Mouse (Mus musculus): ENCODE results near the gene Olfr748. TPM values are rescaled to one million over a fixed set of nuclear protein-coding genes. Genes with fewer than 3 reads are reported as not detected.
"Not testable (repeated sequence)": the region's sequence is repeated elsewhere in the genome, so short reads cannot be mapped to it uniquely, and the experiment has no call there.

Gene Olfr748
- polyA plus RNA-seq (2012): not detected in 2 replicates

DNA sequence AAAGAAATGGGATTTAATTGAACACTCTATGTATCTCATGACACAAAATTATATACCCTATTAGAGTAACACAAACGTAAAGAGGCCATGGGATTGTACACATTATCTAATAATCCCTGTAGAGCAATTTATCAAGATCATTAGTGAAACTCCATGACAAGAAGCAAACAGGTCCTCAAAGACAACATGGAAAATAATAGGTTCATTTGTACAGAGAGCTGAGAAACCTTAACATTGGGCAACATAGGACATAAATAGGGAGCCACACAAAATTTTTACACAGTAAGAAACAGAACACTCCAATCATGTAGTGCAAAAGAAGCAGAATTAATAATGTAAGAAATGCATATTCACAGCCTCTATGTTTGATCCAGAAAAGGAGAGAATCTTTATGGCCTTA is at the start of gene Olfr748:
Olfr748 (plus strand) TSS at position 301 of the 400 bp plus-strand sequence.
- no peaks in the 10 kb centered on the region for H3K27me3 ChIP-seq (ENCODE audit: control insufficient read depth)
- no peak within 1 kb of the TSS for H3K4me3 ChIP-seq (replicated peaks)
- H3K4me1 ChIP-seq (ENCODE audit: control insufficient read depth): no peaks in the 10 kb centered on the region
- H3K36me3 ChIP-seq (ENCODE audit: control insufficient read depth): no peaks in the 10 kb centered on the region
- peaks cover 1% of the 10 kb centered on the region; the same call in 1 of the 2 replicates for H3K9me3 ChIP-seq (ENCODE audit: control insufficient read depth, low read length)
- TF ChIP-seq TAL1 (IDR thresholded peaks at IDR 0.05; ENCODE audit: low read length) (no peak), GATA1 (IDR thresholded peaks at IDR 0.05; ENCODE audit: low read length) (no peak)

DNA sequence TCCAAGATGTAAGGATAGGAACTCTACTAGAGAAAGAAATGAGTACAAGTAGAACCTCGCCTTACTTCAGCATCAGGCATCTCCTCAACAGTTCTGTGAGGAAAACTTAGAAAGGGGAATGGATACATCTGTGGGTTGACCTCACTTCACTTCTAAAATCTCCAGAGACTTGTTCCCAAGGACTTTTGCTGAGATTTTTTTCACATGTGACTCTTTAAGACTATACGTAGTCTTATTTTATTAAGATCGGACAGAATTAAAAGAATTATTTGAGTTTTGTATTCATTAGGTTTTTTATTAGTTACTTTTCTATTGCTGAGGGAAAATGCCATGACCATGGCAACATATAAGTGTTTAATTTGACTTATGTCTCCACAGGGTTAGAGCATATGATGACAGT is 14.1 kb upstream of the Olfr748 start, which contains the start of gene Olfr747:
Olfr747 (minus strand) TSS at position 101 of the 400 bp plus-strand sequence.
- Histone ChIP-seq H3K36me3 (ENCODE audit: control insufficient read depth) (no peaks in the 10 kb centered on the region), H3K4me3 (replicated peaks) (no peak within 1 kb of the TSS), H3K4me1 (ENCODE audit: control insufficient read depth) (no peaks in the 10 kb centered on the region), H3K27me3 (ENCODE audit: control insufficient read depth) (no peaks in the 10 kb centered on the region), H3K9me3 (ENCODE audit: control insufficient read depth, low read length) (no peaks in the 10 kb centered on the region)
- TF ChIP-seq GATA1 (IDR thresholded peaks at IDR 0.05; ENCODE audit: low read length) (no peak), TAL1 (IDR thresholded peaks at IDR 0.05; ENCODE audit: low read length) (no peak)

DNA sequence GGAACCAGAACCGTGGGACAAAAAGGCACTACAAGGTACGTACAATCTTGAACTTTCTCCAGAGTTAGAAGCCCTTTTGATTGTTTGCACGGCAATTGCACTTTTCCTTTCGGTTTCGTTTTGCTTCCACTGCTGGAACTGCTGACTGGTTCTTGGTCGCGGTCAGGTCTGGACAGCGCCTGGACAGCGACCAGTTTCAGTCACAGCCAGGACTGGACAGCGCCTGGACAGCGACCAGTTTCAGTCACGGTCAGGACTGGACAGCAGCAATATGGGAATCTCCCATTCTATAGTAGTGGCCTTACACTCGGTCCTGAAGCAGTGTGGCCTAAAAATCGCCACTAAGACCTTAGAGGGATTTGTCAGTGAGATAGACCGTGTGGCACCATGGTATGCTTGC is 12.7 kb downstream of the Olfr748 start:
- not testable (repeated sequence) for H3K9me3 ChIP-seq (ENCODE audit: control insufficient read depth, low read length); H3K27me3 ChIP-seq (ENCODE audit: control insufficient read depth); H3K4me3 ChIP-seq (replicated peaks); H3K36me3 ChIP-seq (ENCODE audit: control insufficient read depth); H3K4me1 ChIP-seq (ENCODE audit: control insufficient read depth)

DNA sequence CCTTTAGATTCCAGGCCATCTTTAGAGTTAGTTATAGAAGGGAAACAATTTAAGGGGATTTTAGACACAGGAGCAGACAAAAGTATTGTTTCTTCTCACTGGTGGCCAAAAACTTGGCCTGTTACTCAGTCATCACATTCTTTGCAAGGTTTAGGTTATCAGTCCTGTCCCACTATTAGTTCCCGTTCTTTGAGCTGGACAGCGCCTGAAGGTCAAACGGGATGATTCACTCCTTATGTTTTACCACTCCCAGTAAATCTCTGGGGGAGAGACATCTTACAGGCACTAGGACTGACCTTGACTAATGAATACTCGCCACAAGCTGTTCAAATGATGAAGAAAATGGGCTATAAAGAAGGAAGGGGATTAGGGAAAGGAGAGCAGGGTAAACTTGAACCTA is 15.2 kb downstream of the Olfr748 start:
- H3K4me3 ChIP-seq (replicated peaks): not testable (repeated sequence)

DNA sequence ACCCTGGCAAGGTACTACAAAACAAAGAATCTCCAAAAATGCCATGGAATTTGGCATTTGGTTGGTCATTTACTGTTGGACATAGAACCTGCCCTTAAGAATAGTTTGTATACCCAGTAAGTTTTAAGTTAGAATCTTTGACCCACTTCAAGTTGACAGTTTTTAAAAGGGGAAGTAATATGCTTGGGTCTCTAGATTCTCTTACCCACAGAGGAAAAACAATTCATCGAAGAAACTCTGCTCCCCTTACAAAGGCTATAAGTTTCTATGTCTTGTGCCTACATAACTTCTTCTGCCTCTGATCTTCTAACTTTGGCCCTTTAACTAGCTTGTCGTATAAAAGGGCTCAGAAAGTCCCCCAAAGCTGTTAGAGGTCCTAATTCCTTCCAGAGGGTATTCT is 33.2 kb downstream of the Olfr748 start:
- Histone ChIP-seq H3K9me3 (ENCODE audit: control insufficient read depth, low read length) (no peaks in the 10 kb centered on the region), H3K4me1 (ENCODE audit: control insufficient read depth) (no peaks in the 10 kb centered on the region), H3K4me3 (replicated peaks) (no peak overlapping the region), H3K36me3 (ENCODE audit: control insufficient read depth) (no peaks in the 10 kb centered on the region), H3K27me3 (ENCODE audit: control insufficient read depth) (no peaks in the 10 kb centered on the region)
- no peak for TF ChIP-seq TAL1 (IDR thresholded peaks at IDR 0.05; ENCODE audit: low read length)
- no peak for TF ChIP-seq GATA1 (IDR thresholded peaks at IDR 0.05; ENCODE audit: low read length)

More for the DNA sequence above, 15.2 kb downstream of the Olfr748 start:
- not testable (repeated sequence) for H3K36me3 ChIP-seq (ENCODE audit: control insufficient read depth); H3K27me3 ChIP-seq (ENCODE audit: control insufficient read depth); H3K4me1 ChIP-seq (ENCODE audit: control insufficient read depth); H3K9me3 ChIP-seq (ENCODE audit: control insufficient read depth, low read length)

DNA sequence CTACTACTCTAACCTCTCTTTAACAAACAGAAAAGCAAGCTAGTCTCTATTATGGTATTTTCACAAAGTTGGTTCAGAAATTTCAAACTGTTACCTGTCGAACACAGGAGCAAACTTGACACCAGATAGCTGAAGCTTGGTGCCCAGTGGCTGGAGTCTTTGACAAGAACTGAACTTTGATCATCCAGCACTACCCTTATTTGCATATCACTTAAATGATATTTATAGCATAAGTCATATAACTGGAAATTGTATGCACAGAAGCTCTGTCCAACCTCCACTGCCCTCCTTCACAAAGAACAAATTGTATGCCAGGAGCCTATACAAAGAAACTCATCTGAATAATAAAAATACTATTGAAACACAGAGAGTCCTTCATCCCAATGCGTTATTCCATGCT is 34.4 kb downstream of the Olfr748 start:
- Histone ChIP-seq H3K9me3 (ENCODE audit: control insufficient read depth, low read length) (no peaks in the 10 kb centered on the region), H3K4me1 (ENCODE audit: control insufficient read depth) (no peaks in the 10 kb centered on the region), H3K4me3 (replicated peaks) (no peak overlapping the region), H3K36me3 (ENCODE audit: control insufficient read depth) (no peaks in the 10 kb centered on the region), H3K27me3 (ENCODE audit: control insufficient read depth) (no peaks in the 10 kb centered on the region)
- TF ChIP-seq GATA1 (IDR thresholded peaks at IDR 0.05; ENCODE audit: low read length) (no peak), TAL1 (IDR thresholded peaks at IDR 0.05; ENCODE audit: low read length) (no peak)

DNA sequence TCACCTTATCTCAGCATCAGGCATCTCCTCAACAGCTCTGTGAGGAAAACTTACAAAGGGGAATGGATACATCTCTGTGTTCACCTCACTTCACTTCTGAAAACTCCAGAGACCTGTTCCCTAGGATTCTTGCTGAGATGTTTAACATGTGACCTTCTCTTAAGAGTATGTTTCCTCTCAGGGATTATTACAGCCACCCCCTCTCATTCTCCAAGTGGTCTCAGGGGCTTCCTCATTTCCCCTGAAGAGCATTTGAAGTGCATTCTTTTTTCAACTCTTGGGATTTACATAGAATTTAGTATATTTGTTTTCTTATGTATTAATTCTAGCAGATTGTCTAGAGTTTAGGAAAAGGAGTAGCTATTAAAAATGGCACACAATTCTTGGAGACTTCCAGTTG is 37.8 kb downstream of the Olfr748 start, which contains the start of gene Olfr749:
Olfr749 (minus strand) TSS at position 101 of the 400 bp plus-strand sequence.
- TF ChIP-seq TAL1 (IDR thresholded peaks at IDR 0.05; ENCODE audit: low read length) (no peak), GATA1 (IDR thresholded peaks at IDR 0.05; ENCODE audit: low read length) (no peak)
- H3K36me3 ChIP-seq (ENCODE audit: control insufficient read depth): no peaks in the 10 kb centered on the region
- no peak within 1 kb of the TSS for H3K4me3 ChIP-seq (replicated peaks)
- no peaks in the 10 kb centered on the region for H3K27me3 ChIP-seq (ENCODE audit: control insufficient read depth)
- no peaks in the 10 kb centered on the region for H3K4me1 ChIP-seq (ENCODE audit: control insufficient read depth)
- no peaks in the 10 kb centered on the region for H3K9me3 ChIP-seq (ENCODE audit: control insufficient read depth, low read length)

DNA sequence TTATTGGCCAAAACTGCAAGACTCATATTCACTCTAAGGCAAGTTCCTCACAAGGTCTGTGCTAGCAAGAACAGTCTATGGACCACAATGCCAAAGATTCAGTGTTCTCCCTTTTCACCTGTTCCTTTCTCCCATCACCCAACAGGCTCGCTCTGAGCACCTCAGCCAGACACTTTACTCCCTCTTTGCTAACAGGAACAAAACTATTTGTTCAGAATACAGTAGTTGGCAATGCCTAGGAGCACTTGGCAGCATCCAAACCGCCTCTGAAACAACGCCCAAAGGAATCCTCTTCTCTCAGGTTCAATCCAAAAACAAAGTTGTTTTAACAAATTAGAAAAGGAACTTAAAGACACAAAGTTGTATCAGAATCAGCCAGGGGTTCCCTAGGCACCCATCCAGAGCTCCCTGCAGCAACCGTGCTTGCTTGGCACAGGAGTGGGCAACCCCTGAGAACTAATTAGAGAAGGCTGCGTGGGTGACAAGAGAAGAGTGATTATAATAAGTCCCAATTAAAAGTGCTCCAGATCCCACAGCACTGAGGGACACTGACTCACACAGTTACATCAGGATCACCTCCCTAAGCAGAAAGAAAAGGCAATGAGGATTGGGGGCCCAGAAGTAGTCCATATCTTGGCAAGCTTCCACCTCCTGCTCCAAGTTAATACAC is 51.4 kb downstream of the Olfr748 start:
- Histone ChIP-seq H3K4me1 (ENCODE audit: control insufficient read depth) (no peaks in the 10 kb centered on the region), H3K4me3 (replicated peaks) (no peak overlapping the region), H3K9me3 (ENCODE audit: control insufficient read depth, low read length) (no peaks in the 10 kb centered on the region), H3K36me3 (ENCODE audit: control insufficient read depth) (no peaks in the 10 kb centered on the region), H3K27me3 (ENCODE audit: control insufficient read depth) (no peaks in the 10 kb centered on the region)
- TF ChIP-seq GATA1 (IDR thresholded peaks at IDR 0.05; ENCODE audit: low read length) (no peak), TAL1 (IDR thresholded peaks at IDR 0.05; ENCODE audit: low read length) (no peak)

Other genes with a start within 250 kb of the Olfr748 start
- gene Olfr741, start 234.6 kb upstream of the Olfr748 start, polyA plus RNA-seq (2012): not detected in 2 replicates
- not detected in 2 replicates for gene Olfr742, start 203.8 kb upstream of the Olfr748 start, polyA plus RNA-seq (2012)
- not detected in 2 replicates for gene Olfr743, start 185.5 kb upstream of the Olfr748 start, polyA plus RNA-seq (2012)
- not detected in 2 replicates for gene Olfr744, start 92.5 kb upstream of the Olfr748 start, polyA plus RNA-seq (2012)
- not detected in 2 replicates for gene Olfr745, start 68.0 kb upstream of the Olfr748 start, polyA plus RNA-seq (2012)
- gene Olfr746, start 60.3 kb upstream of the Olfr748 start, polyA plus RNA-seq (2012): not detected in 2 replicates
- gene Olfr747, start 14.2 kb upstream of the Olfr748 start, polyA plus RNA-seq (2012): not detected in 2 replicates
- gene Olfr749, start 37.7 kb downstream of the Olfr748 start, polyA plus RNA-seq (2012): 0.03 TPM in 1 of 2 replicates, not detected in the other
- 0.35 and 0.69 TPM in 2 replicates for gene Ttc5, start 78.1 kb downstream of the Olfr748 start, polyA plus RNA-seq (2012)
- 0.06 and 0.08 TPM in 2 replicates for gene Ccnb1ip1, start 100.4 kb downstream of the Olfr748 start, polyA plus RNA-seq (2012)
- gene Parp2, start 100.5 kb downstream of the Olfr748 start, polyA plus RNA-seq (2012): 0.41 and 0.54 TPM in 2 replicates
- 0.05 TPM in 1 of 2 replicates, not detected in the other for gene Tep1, start 163.2 kb downstream of the Olfr748 start, polyA plus RNA-seq (2012)
- not detected in 2 replicates for gene Klhl33, start 190.1 kb downstream of the Olfr748 start, polyA plus RNA-seq (2012)
- gene Osgep, start 217.5 kb downstream of the Olfr748 start, polyA plus RNA-seq (2012): 1.4 and 1.5 TPM in 2 replicates
- gene Apex1, start 217.6 kb downstream of the Olfr748 start, polyA plus RNA-seq (2012): 3.3 and 3.7 TPM in 2 replicates
- gene Pip4p1, start 223.5 kb downstream of the Olfr748 start, polyA plus RNA-seq (2012): 6.3 and 8.9 TPM in 2 replicates
- 0.20 and 0.22 TPM in 2 replicates for gene Pnp, start 223.7 kb downstream of the Olfr748 start, polyA plus RNA-seq (2012)
- gene Gm49342, start 237.1 kb downstream of the Olfr748 start, polyA plus RNA-seq (2012): not detected in 2 replicates
- gene Pnp2, start 248.6 kb downstream of the Olfr748 start, polyA plus RNA-seq (2012): not detected in 2 replicates